Mouse (Mus musculus): ENCODE measurements around the gene Zfp292. TPM values are rescaled to one million over a fixed set of nuclear protein-coding genes. Genes with fewer than 3 reads are reported as not detected.

Gene Zfp292
- 12.3 and 13.8 TPM in 2 replicates for polyA plus RNA-seq (2015; fragmentation: Nextera tagmentation; extraction: Ambion mirVana)

DNA sequence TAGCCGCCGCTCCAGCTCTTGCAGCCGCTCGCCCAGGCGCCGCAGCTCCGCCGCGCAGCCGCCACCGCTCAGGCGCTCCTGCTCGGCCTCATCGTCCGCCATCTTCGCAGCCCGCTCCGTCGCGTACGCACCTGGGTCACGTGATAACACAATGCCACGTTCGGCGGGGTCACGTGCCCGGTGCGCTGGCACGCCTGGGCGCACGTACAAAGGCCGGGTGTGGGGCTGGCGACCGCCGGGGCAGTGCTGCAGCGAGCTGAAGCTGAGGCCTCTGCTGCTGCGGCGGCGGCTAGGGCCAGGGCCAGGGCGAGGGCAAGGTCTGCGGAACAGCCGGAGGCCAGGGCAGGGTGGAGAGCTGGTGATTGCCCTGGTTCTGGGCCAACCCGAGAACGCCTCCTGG lies at the start of gene Zfp292:
Zfp292 (minus strand) TSS at position 143 of the 400 bp plus-strand sequence.

DNA sequence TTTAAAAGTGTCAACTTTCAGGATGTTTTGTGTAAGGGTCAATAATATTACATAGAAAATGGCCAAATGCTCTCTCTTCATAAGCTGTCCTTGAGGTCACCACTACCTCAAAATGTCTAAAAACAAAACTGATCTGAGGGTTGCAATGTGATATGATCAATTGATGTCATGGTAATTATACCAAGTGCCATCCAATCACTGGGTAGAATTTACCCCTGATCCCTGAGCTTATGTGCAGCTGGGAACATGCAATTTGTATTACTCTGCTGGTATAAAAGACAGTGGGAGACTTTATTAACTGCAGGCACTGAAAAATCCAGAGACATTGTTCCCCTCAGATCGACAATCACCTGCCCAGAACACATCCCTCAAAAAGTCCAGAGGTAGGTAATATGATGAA lies 10.7 kb upstream of the Zfp292 start, which contains the start of gene Cga:
Cga (plus strand) TSS at position 301 of the 400 bp plus-strand sequence.

DNA sequence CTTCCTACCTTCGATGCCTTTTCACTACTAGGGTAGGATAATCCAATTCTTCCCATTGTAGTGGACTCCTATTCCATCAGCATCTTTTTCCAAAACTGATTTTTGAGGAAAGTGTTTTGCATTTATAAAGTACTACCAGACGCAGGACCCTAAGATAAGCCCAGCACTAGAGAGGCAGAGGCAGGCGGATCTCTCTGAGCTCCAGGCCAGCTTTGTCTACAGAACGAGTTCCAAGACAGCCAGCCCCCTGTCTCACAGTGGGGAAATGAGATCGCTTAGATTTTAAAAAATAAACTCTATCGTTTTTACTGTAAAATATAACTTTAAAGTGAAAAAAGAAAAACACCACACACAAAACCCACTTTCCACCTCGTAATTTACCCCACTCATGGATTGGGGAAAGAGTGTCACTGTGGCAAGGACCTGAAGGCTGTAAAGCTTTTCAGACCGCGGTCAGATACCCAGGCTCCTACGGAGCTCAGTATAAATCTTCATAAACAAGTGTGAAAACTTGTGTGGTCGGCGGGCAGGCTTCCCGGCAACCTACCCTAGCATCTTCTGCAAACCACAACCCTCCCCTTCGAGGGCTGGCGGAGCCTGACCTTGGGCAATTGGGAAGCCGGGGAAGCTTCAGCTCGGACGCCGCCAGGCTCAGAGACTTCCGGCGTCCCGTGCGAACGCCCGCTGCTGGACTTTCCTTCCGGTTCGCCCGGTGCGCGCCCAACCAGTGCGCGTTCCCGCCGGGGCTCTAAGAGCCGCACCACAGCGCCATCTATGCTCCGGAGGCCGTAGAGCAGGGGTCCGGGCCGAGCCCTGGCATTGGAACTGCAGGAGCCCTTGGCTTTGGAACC lies 104.9 kb downstream of the Zfp292 start, which contains the start of gene Smim8:
Smim8 (minus strand) TSS at position 747 of the 851 bp plus-strand sequence.

DNA sequence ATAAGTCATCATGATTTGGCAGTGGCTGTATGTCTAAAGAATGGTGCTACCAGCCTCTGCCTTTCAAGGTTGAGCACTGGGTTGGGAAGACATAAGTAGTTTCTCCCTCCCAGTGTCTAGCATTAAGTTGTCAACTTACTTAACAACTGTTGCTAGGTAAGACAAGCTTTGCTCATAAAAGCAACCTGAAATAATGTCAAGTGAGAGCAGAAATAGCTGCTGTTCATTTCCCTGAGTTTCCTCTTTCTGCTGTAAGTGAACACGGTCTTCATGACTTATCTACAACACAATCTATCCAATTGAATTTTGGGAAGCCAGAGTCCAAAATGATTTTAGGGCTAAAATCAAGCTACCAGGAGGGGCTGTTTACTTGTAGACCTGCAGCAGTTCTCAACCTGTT lies 126.6 kb downstream of the Zfp292 start, which contains the start of gene Gm136:
Gm136 (minus strand) TSS at position 101 of the 400 bp plus-strand sequence.

Other genes starting within 250 kb of the Zfp292 start
- gene Slc35a1, start 195.5 kb downstream of the Zfp292 start, polyA plus RNA-seq (2015; fragmentation: Nextera tagmentation; extraction: Ambion mirVana), result 32.5 and 36.5 TPM in 2 replicates
- gene Cfap206, start 152.8 kb downstream of the Zfp292 start, polyA plus RNA-seq (2015; fragmentation: Nextera tagmentation; extraction: Ambion mirVana), result 2.4 and 3.1 TPM in 2 replicates
- not detected in 2 replicates for gene Gm136, start 126.7 kb downstream of the Zfp292 start, polyA plus RNA-seq (2015; fragmentation: Nextera tagmentation; extraction: Ambion mirVana)
- 52.2 and 55.4 TPM in 2 replicates for gene Smim8, start 104.5 kb downstream of the Zfp292 start, polyA plus RNA-seq (2015; fragmentation: Nextera tagmentation; extraction: Ambion mirVana)
- gene Cga, start 10.8 kb upstream of the Zfp292 start, polyA plus RNA-seq (2015; fragmentation: Nextera tagmentation; extraction: Ambion mirVana), result not detected in 2 replicates

Data from neural tube, postnatal 0 days (tissue).